Mouse (Mus musculus) limb, embryonic 10.5 days (tissue): Measurements from ENCODE around the gene Camta1. TPM values are rescaled to one million over a fixed set of nuclear protein-coding genes. Genes with fewer than 3 reads are reported as not detected.

Experiments
- DNase-seq: peaks from one replicate; pipeline ENCODE4 v3.0.0-alpha.2; 2017; ENCODE audit warnings: low spot score
- H3K27ac ChIP-seq: fragments of 300-500 bp; sonication (generic); 2 replicates; pipeline ENCODE4 v1.5.1; 2016; ENCODE audit warnings: mild to moderate bottlenecking
- H3K27me3 ChIP-seq: fragments of 300-500 bp; sonication (generic); 2 replicates; pipeline ENCODE4 v1.6.1; 2016; ENCODE audit warnings: low read depth, mild to moderate bottlenecking; ENCODE audit not compliant: poor library complexity, severe bottlenecking
- H3K36me3 ChIP-seq: fragments of 300-500 bp; sonication (generic); 2 replicates; pipeline ENCODE4 v1.6.1; 2016; ENCODE audit warnings: mild to moderate bottlenecking, moderate library complexity
- H3K4me1 ChIP-seq: fragments of 300-500 bp; sonication (generic); 2 replicates; pipeline ENCODE4 v1.6.1; 2016
- H3K4me3 ChIP-seq: fragments of 300-500 bp; sonication (generic); 2 replicates; pipeline ENCODE4 v1.5.1; 2016; ENCODE audit warnings: mild to moderate bottlenecking, moderate library complexity
- H3K9me3 ChIP-seq: fragments of 300-500 bp; sonication (generic); replicated peaks from 2 replicates; pipeline ENCODE4 v1.6.1; 2016; ENCODE audit warnings: mild to moderate bottlenecking
- WGBS: fragments of 180-500 bp; shearing (Covaris S2); methylation state at CpG from one replicate; pipeline ENCODE4 v1.1.7; 2016; 5-methylcytosine and 5-hydroxymethylcytosine counted together
- polyA plus RNA-seq: library from polyadenylated mRNA; unstranded; fragments of >200 nt; fragmentation: Nextera tagmentation; extraction: Ambion mirVana; gene quantifications from 2 replicates; pipeline ENCODE4 v1.2.1, GENCODE M21; 2016

Gene Camta1
- polyA plus RNA-seq, 1 experiment from 2014 or later = 102 TPM

GRCm38 (mm10) chr4:151738875-151739274 lies 122.8 kb downstream of the Camta1 start:
- Histone ChIP-seq H3K9me3 (no peaks in the 10 kb centered on the region), H3K4me3 (no peak overlapping the region), H3K27ac (no peak overlapping the region), H3K4me1 (peaks cover 24% of the 10 kb centered on the region), H3K36me3 (no peaks in the 10 kb centered on the region), H3K27me3 (no peaks in the 10 kb centered on the region)
- DNase-seq = no peak
- WGBS = 89% methylated on average over 11 of the region's 11 CpGs

- WGBS = 86% methylated on average over 5 of the region's 5 CpGs
- DNase-seq = no peak
- H3K27ac ChIP-seq = no peak overlapping the region
- H3K4me3 ChIP-seq = no peak overlapping the region
- no peaks in the 10 kb centered on the region for H3K36me3 ChIP-seq
- H3K27me3 ChIP-seq = no peaks in the 10 kb centered on the region
- no peaks in the 10 kb centered on the region for H3K9me3 ChIP-seq
- peaks cover 20% of the 10 kb centered on the region for H3K4me1 ChIP-seq
These were observed 123.4 kb downstream of the Camta1 start for GRCm38 (mm10) chr4:151738280-151738679.

GRCm38 (mm10) chr4:151732668-151733067 lies 129.0 kb downstream of the Camta1 start:
- no peak overlapping the region for H3K27ac ChIP-seq
- DNase-seq = no peak
- no peaks in the 10 kb centered on the region for H3K36me3 ChIP-seq
- 78% methylated on average over 10 of the region's 10 CpGs for WGBS
- no peaks in the 10 kb centered on the region for H3K27me3 ChIP-seq
- no peaks in the 10 kb centered on the region for H3K9me3 ChIP-seq
- no peak overlapping the region for H3K4me3 ChIP-seq
- H3K4me1 ChIP-seq = peaks cover 4% of the 10 kb centered on the region

GRCm38 (mm10) chr4:151730037-151730759 lies 131.5 kb downstream of the Camta1 start:
- Histone ChIP-seq H3K4me3 (no peak overlapping the region), H3K4me1 (peaks cover 13% of the 10 kb centered on the region), H3K9me3 (no peaks in the 10 kb centered on the region), H3K27me3 (no peaks in the 10 kb centered on the region), H3K27ac (no peak overlapping the region), H3K36me3 (no peaks in the 10 kb centered on the region)
- 77% methylated on average over 4 of the region's 4 CpGs for WGBS
- DNase-seq = no peak

DNA sequence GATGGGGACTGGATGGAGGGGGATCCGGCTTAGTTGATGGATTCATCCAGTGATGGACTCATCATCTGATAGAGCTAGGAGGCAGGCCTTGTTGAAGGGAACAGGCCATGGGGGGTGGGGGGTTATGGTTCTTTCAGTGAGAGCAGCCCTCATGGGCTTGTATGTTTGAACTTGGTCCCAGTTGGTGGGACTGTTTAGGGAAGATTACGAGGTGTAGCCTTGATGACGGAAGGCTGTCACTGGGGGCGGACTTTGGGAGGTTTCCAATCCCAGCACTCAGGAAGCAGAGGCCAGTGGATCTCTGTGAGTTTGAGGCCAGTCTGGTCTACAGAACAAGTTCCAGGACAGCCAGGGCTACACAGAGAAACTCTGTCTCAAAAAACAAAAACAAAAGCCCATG lies 132.6 kb downstream of the Camta1 start:
- no peaks in the 10 kb centered on the region for H3K9me3 ChIP-seq
- H3K27me3 ChIP-seq = no peaks in the 10 kb centered on the region
- 81% methylated on average over 4 of the region's 4 CpGs for WGBS
- no peak overlapping the region for H3K27ac ChIP-seq
- peaks cover 10% of the 10 kb centered on the region for H3K4me1 ChIP-seq
- H3K36me3 ChIP-seq = no peaks in the 10 kb centered on the region
- DNase-seq = no peak
- no peak overlapping the region for H3K4me3 ChIP-seq

DNA sequence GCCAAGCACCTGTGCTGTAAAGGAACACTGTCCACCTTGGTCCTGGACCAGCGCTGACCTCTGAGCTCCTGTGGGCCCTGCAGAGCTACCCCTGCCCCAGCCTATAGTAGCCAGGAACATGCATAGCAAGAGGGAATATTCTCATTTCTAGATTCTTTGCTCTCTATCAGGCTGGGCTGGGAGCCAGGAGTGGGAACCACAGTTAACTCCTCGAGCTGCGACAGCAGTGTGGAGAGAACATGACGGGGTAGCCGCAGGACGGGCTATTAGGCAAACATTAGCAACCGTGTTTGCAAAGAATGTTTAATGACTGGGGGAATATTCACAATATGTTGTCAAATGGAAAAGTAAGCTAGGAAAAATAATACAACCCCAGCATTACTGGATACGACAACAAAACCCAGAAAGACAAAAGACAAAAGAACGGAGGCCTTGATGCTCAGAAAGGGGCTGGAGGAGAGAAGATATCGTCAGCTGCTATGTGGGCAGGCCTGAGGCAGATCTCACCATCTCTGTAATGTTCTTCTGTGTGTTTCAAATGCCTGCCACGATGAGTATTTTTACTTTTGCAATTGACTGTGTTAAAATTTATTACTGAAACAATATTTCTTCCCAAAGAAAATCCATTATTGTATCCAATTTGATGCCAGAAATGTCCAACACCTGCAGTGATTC lies 133.1 kb downstream of the Camta1 start:
- no peak overlapping the region for H3K27ac ChIP-seq
- H3K4me3 ChIP-seq = no peak overlapping the region
- no peaks in the 10 kb centered on the region for H3K36me3 ChIP-seq
- WGBS = 91% methylated on average over 11 of the region's 11 CpGs
- no peaks in the 10 kb centered on the region for H3K27me3 ChIP-seq
- H3K9me3 ChIP-seq = no peaks in the 10 kb centered on the region
- no peak for DNase-seq
- H3K4me1 ChIP-seq = peaks cover 10% of the 10 kb centered on the region

DNA sequence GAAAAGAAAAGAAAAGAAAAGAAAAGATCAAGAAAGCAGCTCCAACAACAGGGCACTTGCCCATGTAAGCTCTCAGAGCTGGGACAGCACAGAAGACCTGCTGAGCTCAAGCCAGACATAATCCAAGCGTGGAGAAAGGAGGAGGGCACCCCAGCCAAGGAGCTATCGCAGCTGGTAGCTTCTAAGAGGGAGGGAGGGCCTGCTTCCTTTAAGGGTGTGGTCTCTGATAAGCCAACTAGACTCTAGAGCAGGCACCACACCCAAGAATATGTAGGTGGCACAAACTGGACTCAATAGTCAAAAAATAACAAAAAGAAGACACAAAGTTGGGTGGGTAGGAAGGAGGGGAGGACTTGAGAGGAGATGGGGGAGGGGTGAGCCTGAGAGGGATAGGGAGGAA lies 135.3 kb downstream of the Camta1 start:
- DNase-seq = no peak
- no peak overlapping the region for H3K4me3 ChIP-seq
- H3K36me3 ChIP-seq = no peaks in the 10 kb centered on the region
- H3K4me1 ChIP-seq = peaks cover 10% of the 10 kb centered on the region
- H3K27ac ChIP-seq = no peak overlapping the region
- WGBS = 83% methylated on average over 2 of the region's 2 CpGs
- no peaks in the 10 kb centered on the region for H3K9me3 ChIP-seq
- H3K27me3 ChIP-seq = no peaks in the 10 kb centered on the region

DNA sequence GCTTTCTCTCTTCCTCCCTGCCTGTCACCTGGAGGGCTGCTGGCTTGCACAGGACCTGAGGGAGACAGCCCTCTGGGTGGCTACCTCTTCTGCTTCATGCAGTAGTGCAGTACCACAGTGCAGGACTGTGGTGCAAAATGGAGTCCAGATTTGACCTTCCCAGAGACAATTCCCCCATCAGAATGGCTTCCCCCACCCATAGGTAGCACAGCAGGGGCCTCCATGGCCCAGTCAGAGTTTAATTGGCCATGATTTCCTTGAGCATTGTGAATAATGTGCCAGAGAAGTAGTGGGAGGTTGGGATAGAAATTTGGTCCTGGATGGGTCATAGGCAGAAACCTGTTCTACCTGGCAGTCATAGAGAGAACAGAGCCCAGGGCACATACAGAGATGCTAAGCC lies 136.8 kb downstream of the Camta1 start:
- Histone ChIP-seq H3K9me3 (no peaks in the 10 kb centered on the region), H3K36me3 (no peaks in the 10 kb centered on the region), H3K4me3 (no peak overlapping the region), H3K27me3 (no peaks in the 10 kb centered on the region), H3K27ac (no peak overlapping the region), H3K4me1 (peaks cover 17% of the 10 kb centered on the region)
- DNase-seq = no peak

DNA sequence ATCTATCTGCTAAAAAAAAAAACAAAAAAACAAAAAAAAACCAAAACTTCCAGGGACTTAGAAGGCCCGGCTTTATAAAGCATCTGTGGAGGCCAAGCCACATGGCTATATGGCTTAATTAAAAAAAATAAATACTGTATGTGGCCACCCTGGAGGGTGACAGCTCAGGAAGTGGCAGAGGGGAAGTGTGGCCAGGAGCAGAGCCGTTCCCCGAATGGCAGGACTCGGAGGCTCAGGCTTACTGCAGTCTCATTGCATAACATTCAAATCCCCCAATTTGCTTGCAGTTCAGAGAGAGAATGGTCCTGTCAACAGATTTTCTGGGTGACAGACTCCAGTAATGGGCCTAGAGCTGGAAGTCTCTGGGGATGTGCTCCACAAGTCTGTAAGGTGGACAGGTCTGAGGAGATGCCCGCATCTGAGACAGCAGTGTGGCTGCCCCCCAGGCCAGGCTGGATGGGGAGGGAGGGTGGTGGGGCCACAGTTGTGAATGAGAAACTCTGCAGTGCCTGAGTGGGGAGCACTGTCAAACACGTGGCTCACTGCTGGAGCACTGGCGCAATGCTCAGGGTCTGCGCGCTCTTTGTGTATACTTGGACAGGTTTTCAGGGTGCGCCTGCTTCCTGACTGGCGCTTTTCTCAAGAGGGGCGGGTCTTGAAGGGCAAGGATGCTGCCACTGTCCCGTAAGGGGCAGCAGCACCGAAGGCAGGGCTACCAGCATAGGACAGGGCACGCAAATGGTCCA lies 140.8 kb downstream of the Camta1 start:
- H3K27me3 ChIP-seq = no peaks in the 10 kb centered on the region
- H3K9me3 ChIP-seq = no peaks in the 10 kb centered on the region
- peaks cover 37% of the 10 kb centered on the region for H3K4me1 ChIP-seq
- H3K36me3 ChIP-seq = no peaks in the 10 kb centered on the region
- H3K27ac ChIP-seq = no peak overlapping the region
- no peak overlapping the region for H3K4me3 ChIP-seq
- 84% methylated on average over 15 of the region's 15 CpGs for WGBS
- no peak for DNase-seq

DNA sequence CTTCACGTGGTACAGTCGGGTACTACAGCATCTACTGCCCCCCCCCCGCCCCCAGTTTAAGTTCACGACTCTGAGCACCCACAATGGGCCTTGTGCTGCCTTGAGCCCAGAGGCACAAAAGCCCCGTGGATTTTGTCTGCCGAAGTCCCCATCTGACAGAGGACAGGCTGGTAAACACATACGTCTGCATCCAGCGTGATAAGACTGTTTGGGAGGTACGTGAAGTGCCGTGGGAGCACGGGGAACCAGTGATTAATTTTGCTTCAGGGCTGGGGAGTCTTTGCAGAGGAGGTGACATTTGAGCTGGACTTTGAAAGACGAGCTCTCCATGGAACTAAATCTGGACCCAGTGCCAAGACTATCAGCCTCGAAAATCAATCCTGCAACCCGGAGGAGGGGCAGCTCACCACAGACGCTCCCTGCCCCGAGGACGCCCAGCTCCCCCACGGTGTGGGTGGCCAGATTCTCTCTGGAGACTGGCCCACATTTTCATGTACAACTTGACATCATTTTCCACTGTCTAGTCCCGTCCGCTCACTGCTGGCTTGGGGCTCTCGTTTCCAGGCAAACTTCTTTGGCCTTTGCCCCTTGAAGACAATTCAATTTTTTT lies 142.7 kb downstream of the Camta1 start:
- WGBS = 47% methylated on average over 21 of the region's 21 CpGs
- DNase-seq = no peak

GRCm38 (mm10) chr4:151717864-151718263 lies 143.8 kb downstream of the Camta1 start:
- 79% methylated on average over 7 of the region's 7 CpGs for WGBS
- no peaks in the 10 kb centered on the region for H3K27me3 ChIP-seq
- H3K4me1 ChIP-seq = peaks cover 29% of the 10 kb centered on the region
- no peak for DNase-seq
- no peaks in the 10 kb centered on the region for H3K36me3 ChIP-seq
- no peaks in the 10 kb centered on the region for H3K9me3 ChIP-seq
- H3K4me3 ChIP-seq = no peak overlapping the region
- no peak overlapping the region for H3K27ac ChIP-seq

More for the DNA sequence above, 142.7 kb downstream of the Camta1 start:
- Histone ChIP-seq H3K36me3 (no peaks in the 10 kb centered on the region), H3K4me3 (no peak overlapping the region), H3K9me3 (no peaks in the 10 kb centered on the region), H3K4me1 (peaks cover 29% of the 10 kb centered on the region), H3K27me3 (no peaks in the 10 kb centered on the region), H3K27ac (no peak overlapping the region)

- 93% methylated on average over 6 of the region's 6 CpGs for WGBS
- DNase-seq = no peak
These were observed 148.0 kb downstream of the Camta1 start for GRCm38 (mm10) chr4:151713714-151714113.

DNA sequence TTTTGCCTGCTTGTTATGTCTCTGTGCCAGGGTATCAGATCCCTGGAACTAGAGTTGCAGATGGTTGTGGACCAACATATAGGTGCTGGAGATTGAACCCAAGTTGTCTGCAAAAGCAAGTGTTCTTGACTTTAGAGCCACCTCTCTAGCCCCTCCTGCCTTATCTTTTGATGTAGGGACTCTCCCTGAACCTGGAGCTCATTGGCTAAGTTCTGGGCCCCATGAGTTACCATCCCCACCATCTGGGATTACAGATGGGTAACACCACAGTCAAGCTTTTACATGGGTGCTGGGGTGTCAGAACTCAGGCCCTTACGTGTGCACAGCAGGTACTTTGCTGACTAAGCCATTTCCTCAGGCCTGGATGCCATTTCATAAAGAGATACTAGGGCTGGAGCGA lies 150.3 kb downstream of the Camta1 start:
- Histone ChIP-seq H3K27ac (no peak overlapping the region), H3K4me1 (peaks cover 8% of the 10 kb centered on the region), H3K4me3 (no peak overlapping the region), H3K27me3 (no peaks in the 10 kb centered on the region), H3K9me3 (no peaks in the 10 kb centered on the region), H3K36me3 (no peaks in the 10 kb centered on the region)
- DNase-seq = no peak
- WGBS = 91% methylated on average over 2 of the region's 2 CpGs

More at GRCm38 (mm10) chr4:151713714-151714113, 148.0 kb downstream of the Camta1 start:
- H3K9me3 ChIP-seq = no peaks in the 10 kb centered on the region
- no peaks in the 10 kb centered on the region for H3K27me3 ChIP-seq
- H3K4me3 ChIP-seq = no peak overlapping the region
- no peaks in the 10 kb centered on the region for H3K36me3 ChIP-seq
- H3K4me1 ChIP-seq = peaks cover 17% of the 10 kb centered on the region
- H3K27ac ChIP-seq = no peak overlapping the region
